Mouse (Mus musculus) lung, postnatal 36 days (tissue): ENCODE measurements at regions not wholly inside any gene's neighbourhood (a gene's known extent, or its start where the extent isn't known, plus 50 kb on each side); places are given as distances from the start of the nearest gene placed in this dataset.
"Not testable (repeated sequence)": the region's sequence is repeated elsewhere in the genome, so short reads cannot be mapped to it uniquely, and the experiment has no call there.

Source experiments
- DNase-seq: peaks from one replicate; pipeline ENCODE4 v3.0.0; 2022; ENCODE audit warnings: mixed read lengths

DNA sequence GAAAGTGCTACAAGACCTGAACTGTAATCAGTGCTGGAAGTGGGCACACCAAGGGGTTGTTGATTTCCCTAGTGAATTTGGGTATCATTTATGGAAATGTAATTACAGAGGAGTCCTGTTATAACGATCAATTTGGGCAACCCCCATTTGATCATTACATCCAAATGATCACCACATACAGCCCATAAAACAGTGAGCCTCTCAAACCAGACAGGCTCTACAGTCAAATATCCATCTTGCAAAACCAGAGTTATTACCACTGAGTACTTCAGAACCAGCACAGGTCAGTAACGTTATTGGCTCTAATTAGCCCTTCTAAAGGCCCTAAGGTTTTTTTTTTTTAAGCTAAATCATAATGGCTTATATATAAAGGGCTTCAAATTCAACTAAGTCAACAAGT lies 934.4 kb downstream of the Ttll7 start:
- DNase-seq, result no peak

- DNase-seq, result no peak
Observed at GRCm38 (mm10) chr3:147750842-147751191, 898.6 kb downstream of the Ttll7 start.

DNA sequence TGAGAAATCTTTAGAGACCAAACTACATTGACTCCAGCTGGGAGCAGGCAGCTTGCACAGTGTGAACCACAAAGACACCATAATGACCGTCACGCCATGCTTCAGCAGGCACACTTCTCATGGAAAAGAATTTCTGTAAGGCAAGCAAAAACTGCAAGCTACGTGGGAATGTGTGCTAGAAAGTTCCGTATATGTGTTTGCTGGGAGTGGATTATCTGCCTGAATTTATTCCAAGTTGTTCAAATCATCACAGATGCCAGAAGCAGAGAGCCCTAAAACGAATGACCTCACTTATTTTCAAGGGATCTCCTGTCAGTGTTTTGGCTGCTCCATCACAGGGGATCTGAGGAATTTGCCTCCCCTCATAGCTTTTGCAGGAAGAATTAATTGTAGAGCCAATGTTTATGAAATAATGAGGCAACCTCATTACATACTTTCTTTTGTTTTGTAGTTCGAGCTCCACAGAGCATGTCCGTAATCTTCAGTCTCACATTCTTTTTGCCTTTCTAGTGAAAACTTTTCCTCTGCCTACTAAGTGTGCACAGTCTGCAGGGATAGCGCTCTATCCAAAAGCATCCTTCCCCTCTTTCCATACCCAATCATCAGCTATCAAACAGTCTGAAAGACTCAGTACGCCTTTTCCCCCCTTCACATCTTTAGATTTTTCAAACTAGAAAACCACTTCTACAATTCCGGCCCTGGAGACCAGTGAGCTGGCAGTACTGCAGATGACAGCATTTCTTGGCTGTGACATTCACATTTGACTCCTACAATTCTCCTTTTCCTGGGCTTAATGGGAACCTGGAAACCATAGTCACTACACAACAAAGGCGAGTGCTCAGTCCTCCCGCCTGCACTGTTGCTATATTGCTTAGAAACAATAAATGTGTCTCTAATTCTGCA lies 898.0 kb downstream of the Ttll7 start:
- no peak for DNase-seq

- DNase-seq, result no peak
Observed at GRCm38 (mm10) chr3:147749442-147749841, 897.3 kb downstream of the Ttll7 start.

DNA sequence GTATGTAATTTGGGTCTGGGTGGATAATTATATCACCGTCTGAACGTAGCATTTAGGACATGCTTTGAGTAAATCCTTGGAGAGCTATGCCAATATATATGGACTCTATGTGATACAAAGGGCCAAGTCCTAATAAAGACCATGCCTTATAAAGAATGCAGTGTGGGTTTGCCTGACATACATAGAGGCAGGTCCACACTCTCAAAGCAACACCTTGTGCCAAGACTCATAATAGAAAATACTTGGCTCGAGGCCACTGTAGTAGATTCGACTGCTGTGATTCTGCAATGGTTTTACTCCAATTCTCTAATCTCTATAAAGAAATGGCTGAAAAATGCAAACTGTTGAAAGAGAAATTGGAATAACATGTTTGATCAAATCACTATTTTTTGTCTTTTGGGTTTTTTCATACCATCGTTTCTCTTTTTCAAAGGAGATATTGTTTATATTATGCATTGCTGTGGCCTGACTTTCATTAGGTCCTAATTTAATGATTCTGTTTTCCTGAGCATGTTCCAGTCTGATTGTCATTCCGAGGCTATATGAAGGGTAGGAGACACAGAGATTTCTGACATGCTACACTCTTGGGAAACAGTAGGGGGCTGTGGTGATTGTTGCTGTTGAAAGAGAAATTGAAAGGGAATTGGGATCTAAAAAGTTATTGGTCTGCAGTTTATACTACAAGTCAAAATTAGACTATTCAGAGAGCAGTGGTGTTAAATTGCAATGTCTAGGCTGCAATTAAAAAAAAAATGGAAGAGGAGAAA lies 884.7 kb downstream of the Ttll7 start:
- no peak for DNase-seq

DNA sequence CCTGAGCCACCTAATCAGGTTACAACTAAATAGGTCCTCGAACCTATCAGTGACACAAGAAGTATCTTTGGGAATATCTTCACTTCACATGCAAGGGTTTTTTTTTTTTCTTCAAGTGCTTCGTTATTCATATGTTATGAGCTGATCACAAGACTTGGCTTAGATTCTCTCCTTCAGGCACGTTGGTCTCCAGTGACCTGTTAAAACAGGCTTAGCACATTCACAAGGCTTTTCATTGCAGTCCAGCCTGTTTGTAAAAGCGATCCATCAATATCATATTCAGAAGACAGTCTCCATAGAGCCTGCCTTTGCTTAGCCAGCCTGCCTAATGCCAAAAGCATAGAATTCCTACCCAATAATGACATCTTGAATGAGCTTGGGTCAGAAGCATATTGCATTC lies 864.2 kb downstream of the Ttll7 start:
- DNase-seq, result no peak

- DNase-seq, result no peak
Observed at GRCm38 (mm10) chr3:147707401-147707801, 855.2 kb downstream of the Ttll7 start.

DNA sequence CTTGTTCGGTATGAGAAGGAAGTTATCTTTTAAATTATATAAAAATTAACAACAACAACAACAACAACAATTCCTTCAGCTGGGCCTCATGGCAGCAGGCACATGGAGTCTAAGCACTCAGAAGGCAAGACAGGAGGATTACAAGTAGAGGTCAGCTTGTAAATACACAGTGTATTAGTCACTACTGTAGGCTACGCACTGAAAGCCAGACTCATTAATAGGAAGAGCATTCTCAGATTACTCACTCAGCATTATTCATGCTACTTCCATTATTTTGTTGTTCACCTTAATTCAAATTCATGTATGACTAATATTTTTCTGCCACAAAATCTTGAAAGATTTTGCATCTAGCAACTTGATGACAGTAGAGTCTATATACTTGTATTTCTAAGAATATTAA lies 831.6 kb downstream of the Ttll7 start:
- DNase-seq, result no peak

DNA sequence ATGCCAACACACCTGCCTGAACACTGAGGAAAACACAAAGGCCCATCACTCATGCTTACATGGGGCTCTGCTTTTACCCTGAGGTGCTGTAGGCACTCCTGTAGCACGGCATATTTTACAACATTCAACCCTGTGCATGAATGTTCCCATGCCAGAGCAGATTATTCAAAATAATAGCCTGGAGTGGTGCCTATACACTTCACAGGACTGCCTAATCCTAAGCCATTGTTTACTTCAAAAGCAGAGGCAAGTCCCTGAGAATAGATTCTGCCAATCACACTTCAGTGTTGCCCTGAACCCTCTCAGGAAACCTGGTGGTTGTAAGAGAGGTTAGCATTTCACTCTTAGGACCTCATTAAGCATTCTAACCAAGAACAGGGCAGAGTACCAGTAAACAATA lies 828.1 kb downstream of the Ttll7 start:
- no peak for DNase-seq

- no peak for DNase-seq
Observed at GRCm38 (mm10) chr3:147662572-147662971, 810.4 kb downstream of the Ttll7 start.

GRCm38 (mm10) chr3:147652849-147653248 lies 800.7 kb downstream of the Ttll7 start:
- no peak for DNase-seq

- not testable (repeated sequence) for DNase-seq
Observed at GRCm38 (mm10) chr3:147635486-147635885, 783.3 kb downstream of the Ttll7 start.

- no peak for DNase-seq
Observed at GRCm38 (mm10) chr3:147631151-147631550, 779.0 kb downstream of the Ttll7 start.

DNA sequence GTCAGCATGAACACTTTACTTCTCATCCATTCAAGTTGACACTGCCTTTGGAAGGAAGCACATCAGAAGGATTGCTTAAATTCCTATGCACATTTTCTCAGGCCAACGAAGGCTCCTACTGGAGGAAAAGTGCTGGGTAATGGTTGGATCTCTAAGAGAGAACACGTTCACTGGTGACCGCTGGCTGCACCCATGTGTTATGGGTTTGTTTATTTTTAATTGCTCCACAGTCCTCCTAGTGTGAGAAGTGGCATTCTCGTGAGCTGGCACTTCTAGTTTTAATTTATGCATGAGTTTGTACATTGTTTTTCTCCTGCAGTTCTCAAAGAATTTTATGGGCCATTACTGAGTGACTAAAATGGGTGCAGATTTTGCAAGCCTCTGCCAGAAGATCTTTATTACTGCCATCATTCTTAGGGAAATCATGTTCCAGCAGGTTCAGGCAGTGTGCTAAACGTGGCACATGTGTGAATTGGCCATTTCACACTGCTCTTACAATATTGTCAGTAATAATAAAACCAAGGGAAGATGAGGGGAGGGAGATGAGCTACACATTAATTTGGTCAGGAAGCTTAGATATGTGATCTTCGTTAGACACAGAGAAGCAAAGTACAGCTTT lies 731.6 kb downstream of the Ttll7 start:
- DNase-seq, result no peak

GRCm38 (mm10) chr3:147571850-147572249 lies 719.7 kb downstream of the Ttll7 start:
- DNase-seq, result no peak

GRCm38 (mm10) chr3:147545329-147546006 lies 693.3 kb downstream of the Ttll7 start:
- peak; percentile 6 for DNase-seq

DNA sequence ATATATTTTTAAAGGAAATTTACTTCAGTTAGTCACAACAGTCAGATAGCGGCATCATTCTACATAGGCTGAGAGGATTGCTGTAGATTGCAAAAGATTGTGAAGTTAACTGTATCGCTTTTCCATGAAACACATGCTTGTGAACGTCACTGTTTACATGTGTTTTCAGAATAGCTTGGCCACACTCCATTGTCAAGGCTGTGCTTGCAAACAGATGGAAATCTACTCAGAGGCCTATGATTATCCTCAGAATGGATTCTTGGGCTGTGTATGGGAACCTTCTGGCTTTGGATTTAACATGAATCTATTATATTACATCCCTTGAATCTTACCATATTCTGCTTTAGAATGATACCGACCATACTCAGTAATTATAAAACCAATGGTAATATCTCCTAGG lies 690.1 kb downstream of the Ttll7 start:
- DNase-seq, result no peak

GRCm38 (mm10) chr3:147537584-147537983 lies 685.4 kb downstream of the Ttll7 start:
- no peak for DNase-seq

GRCm38 (mm10) chr3:147532196-147532595 lies 680.0 kb downstream of the Ttll7 start:
- DNase-seq, result no peak

GRCm38 (mm10) chr3:147531608-147532180 lies 679.5 kb downstream of the Ttll7 start:
- no peak for DNase-seq
